Mouse (Mus musculus) small intestine, adult 2 months (tissue): ENCODE measurements around the gene Lins1.
A peak's percentile ranks its signal among the peaks of the same experiment; 100 is the strongest.

Experiments used
- CTCF ChIP-seq: fragments of 200-500 bp; IDR thresholded peaks from 2 replicates; pipeline ENCODE4 v1.5.1; 2012; ENCODE audit warnings: low read depth, mild to moderate bottlenecking, control low read depth, inconsistent platforms, low read length, moderate library complexity, mixed read lengths; ENCODE audit not compliant: insufficient replicate concordance, insufficient read length; ENCODE audit errors: extremely low read depth
- POLR2A ChIP-seq: fragments of 200-500 bp; IDR thresholded peaks from 2 replicates; pipeline ENCODE4 v1.6.1; 2012; ENCODE audit warnings: low read depth, mild to moderate bottlenecking, control low read depth, inconsistent platforms, low read length, moderate library complexity

DNA sequence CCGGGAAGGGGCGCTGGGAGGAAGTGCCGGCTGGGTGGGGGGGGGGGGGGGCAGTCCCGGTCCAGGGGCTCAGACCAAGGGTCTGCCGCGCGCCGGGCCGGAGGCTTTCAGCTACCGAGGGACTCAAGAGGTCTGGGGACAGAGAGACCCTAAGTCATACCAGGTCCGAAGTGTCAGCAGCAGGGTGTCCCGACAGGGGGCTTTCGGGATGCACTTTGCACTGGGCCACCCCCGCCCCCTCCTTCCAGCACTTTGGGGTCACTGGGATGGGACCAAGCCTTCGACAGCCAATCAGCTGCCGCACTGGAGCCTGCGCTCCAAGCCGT, 432 bp upstream of the Lins1 start, which contains the start of gene Asb7:
- TF ChIP-seq POLR2A (peak; percentile 41; the same call in 1 of the 2 replicates), CTCF (no peak)
